Mouse (Mus musculus) heart, postnatal 10 days (tissue): ENCODE results near the gene Hal. TPM values are rescaled to one million over a fixed set of nuclear protein-coding genes. Genes with fewer than 3 reads are reported as not detected.
"Not testable (repeated sequence)": the region's sequence is repeated elsewhere in the genome, so short reads cannot be mapped to it uniquely, and the experiment has no call there.

Source experiments
- DNase-seq, 2 experiments: peaks; one replicate each; pipeline ENCODE4 v3.0.0; 2021
- intact Hi-C: fragments of 180-260 bp; cut with DNase I; formaldehyde crosslinking; loops from one replicate; pipeline ENCODE4 v1.15.1; 2025
- total RNA-seq, 2 experiments: library from RNA; stranded (reverse); gene quantifications; 2 replicates each; pipeline ENCODE4 v1.2.3; 2021

The Hal gene
- total RNA-seq, 2 experiments from 2014 or later: not detected

DNA sequence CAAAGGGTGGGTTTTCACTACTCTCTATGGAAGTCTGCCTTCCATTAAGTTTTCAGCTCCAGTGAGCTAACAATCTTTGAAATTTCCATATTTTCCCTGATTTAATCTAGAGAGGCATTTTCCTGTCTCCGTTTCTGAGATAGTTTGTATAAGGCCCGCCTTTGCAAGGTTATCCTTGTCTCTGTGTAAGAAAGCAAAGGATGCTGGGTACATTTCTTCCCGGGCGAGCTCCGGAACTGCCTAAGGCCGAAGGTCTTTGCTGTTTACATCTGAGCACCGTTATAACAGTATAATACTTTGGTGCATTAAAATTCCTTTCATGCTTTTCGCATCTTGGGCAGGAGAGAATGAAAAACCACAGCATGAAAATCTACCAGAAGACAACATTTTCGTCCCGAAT, 61.3 kb downstream of the Hal start:
- DNase-seq: no peak
- intact Hi-C loops: loop anchor here (1.0 to 10.0 kb wide), 4 partner anchors 64 to 505 kb away; no protein-coding TSS in a partner anchor

DNA sequence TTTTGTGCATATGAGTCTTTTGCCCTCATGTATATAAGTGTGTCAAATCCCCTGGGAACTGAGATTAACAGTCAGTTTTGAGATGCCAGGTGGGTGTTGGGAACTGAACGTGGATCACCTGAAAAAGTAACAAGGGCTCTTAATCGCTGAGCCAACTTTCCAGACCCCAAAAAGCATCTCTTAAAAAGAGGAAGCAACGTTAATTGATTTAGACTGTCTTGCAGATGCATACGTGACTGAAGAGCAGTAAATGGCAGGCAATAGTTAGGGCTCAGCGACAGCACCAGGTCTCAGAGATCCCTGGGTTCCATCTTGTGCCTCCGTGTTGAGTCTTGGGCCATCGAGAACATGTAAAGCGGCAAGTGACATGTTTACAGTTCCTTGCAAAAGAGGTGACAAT, 64.0 kb downstream of the Hal start:
- DNase-seq: no peak
- intact Hi-C loops: no loop called here

DNA sequence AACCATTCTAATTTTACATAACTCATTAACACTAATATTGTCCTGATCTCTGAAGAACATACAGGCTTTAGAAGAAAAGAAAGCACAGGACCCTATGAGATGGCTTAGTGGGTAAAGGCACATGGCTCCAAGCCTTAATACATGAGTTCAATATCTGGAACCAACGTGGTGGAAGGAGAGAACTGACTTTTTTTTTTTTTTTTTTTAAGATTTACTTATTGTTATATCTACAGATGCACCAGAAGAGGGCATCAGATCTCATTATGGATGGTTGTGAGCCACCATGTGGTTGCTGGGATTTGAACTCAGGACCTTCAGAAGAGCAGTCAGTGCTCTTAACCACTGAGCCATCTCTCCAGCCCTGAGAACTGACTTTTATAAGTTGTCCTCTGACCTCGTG, 69.4 kb downstream of the Hal start:
- intact Hi-C loops: not testable (repeated sequence)

DNA sequence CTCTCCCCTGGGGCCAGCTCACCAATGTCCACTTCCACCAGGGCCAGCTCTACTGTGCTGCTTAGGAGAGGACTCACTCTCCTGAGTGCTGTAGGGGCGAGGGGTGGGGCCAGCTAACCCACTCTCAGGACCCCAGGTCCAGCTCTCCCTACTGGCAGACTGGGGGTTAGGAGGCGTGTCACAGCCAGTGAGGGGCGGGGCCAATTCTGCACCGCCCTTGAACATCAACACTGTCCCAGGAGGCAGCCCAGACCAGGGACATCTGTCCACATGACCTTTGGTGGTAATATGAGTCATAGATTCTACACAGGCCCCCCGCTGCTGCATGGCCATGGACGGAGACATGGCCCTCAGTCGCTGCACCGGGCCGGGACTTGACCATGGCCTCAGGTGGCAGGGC, 71.2 kb downstream of the Hal start:
- DNase-seq: no peak
- intact Hi-C loops: no loop called here

More for the DNA sequence above, 69.4 kb downstream of the Hal start:
- DNase-seq: not testable (repeated sequence)

DNA sequence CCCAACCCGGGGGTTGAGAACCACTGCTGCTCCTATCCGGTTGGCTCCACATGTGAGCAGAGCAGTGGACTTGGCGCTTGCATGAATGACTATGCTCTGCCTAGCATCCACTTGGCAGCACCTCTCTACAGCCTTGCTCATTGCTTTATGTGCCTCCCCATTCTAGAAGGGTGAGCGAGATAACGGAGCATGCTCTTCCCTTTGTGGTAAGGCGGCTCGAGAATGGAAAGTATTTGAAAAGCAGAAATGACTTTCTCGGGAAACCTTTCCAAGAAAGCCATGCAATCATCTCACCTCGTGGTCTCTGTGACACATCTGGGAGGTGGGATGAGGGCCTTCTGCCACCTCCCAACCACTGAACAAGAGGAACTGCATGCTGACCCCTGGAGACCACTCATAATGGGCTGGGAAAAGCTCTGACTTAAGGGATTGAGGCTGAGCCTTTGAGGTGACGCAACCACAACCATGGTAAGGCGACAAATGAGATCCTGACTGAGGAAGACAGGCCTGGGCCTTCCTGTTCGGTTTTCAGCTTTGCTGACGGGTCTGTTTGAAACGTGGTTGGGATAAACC, 76.0 kb downstream of the Hal start:
- intact Hi-C loops: no loop called here
- no peak for DNase-seq

DNA sequence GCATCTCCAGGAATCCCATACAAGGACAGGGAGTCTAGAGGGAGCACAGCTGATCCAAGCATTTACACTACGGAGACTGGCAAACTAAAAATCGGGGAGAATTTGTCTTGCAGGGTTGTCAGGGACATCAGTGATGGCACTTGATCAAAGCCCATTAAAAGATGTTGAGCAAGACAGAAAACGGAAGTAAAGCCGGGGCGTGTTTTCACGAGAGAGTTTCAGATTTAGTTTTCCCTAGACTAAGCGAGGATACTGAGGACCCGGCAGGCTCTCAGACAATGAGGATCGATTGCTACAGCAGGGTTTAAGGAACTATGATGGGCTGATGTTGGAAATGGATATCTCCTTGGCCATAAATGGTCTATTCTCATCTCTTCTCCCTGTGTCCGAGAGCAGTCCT, 78.5 kb downstream of the Hal start:
- no peak for DNase-seq
- intact Hi-C loops: no loop called here

DNA sequence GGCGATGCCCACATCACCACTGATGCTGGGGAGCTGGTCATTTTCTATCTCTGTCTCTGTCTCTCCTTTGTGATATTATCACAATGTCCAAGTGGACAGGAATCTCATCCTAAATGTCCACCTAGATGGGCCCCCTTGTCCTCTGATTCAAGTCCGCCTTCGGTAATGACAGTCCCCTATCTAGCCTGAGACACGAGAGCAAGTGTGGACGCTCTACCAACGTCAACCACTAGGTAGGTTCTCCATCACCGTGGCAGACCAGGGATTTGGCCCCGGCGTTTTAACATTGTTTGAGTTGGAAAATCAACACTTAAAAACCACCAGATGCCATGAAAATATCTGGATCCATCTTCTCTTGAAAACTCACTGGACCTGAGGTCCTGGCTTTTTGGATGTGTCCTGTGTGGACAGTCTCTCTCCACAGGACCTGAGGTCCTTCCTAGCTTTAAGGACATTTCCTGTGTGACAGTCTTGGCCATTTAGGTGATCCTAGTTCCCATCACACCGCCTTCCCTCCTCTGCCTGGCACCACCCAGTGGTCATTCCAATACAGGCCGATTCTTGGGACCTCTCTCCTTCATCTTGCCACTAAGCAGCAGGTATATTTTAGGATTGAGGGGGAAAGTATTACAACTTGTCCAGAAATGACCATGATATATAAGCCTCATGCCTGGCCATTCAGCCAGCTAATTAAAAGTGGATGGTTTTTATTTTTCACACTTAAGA, 79.4 kb downstream of the Hal start:
- intact Hi-C loops: no loop called here
- DNase-seq: no peak

DNA sequence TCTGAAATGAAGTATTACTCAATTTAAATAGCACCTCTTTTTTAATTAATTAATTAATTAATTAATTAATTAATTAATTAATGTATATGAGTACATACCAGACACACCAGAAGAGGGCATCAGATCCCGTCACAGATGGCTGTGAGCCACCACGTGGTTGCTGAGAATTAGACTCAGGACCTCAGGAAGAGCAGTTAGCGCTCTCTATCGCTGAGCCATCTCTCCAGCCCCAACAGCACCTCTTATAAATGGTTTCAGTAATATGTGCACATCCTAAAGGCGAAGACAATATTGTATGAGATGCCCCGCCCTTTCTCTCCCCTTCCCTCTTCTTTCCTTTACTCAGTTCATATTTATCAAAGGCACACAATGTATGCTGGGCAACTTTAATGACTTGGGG, 80.1 kb downstream of the Hal start:
- intact Hi-C loops: no loop called here
- no peak for DNase-seq

Other genes starting within 250 kb of the Hal start
- 100 to 1,000 TPM; 106 to 115 TPM for gene Elk3, start 177.6 kb upstream of the Hal start, total RNA-seq
- 10 to 100 TPM; 55.5 to 65.4 TPM for gene Lta4h, start 35.4 kb upstream of the Hal start, total RNA-seq
- under 1 TPM in 1 of 2 experiments, not detected in 1; 0.10 TPM for gene Amdhd1, start 51.3 kb downstream of the Hal start, total RNA-seq
- not detected for gene Ccdc38, start 51.9 kb downstream of the Hal start, total RNA-seq
- gene Snrpf, start 100.9 kb downstream of the Hal start, total RNA-seq: 10 to 100 TPM; 12.2 to 16.2 TPM
- 10 to 100 TPM; 24.6 to 36.4 TPM for gene Ntn4, start 151.9 kb downstream of the Hal start, total RNA-seq